Mouse (Mus musculus) heart, embryonic 14.5 days (tissue): ENCODE measurements around the gene Pik3cd. TPM values are rescaled to one million over a fixed set of nuclear protein-coding genes. Genes with fewer than 3 reads are reported as not detected.
"Not testable (repeated sequence)": the region's sequence is repeated elsewhere in the genome, so short reads cannot be mapped to it uniquely, and the experiment has no call there.

ENCODE experiments used
- ATAC-seq: fragments of 200-750 bp; cut with Nextera tagmentation; 2 replicates; pipeline ENCODE4 v1.8.0; 2017; ENCODE audit warnings: low read depth, moderate TSS enrichment; ENCODE audit not compliant: insufficient number of reproducible peaks, insufficient read depth, low FRiP score
- H3K27ac ChIP-seq, 2 experiments: fragments of 200-500 bp in 1 of 2; fragments of 300-500 bp in 1 of 2; sonication (generic) in 1 of 2; replicated peaks in 1 of 2; 2 replicates each; pipeline ENCODE4 v1.5.1; 2012 to 2014; ENCODE audit warnings: low read depth in 2 of 2, low read length in 2 of 2, control low read depth in 1 of 2, mild to moderate bottlenecking in 1 of 2, mixed read lengths in 1 of 2; ENCODE audit not compliant: control insufficient read depth in 1 of 2, insufficient read depth in 1 of 2
- H3K27me3 ChIP-seq: fragments of 300-500 bp; sonication (generic); 2 replicates; pipeline ENCODE4 v1.6.1; 2014; ENCODE audit warnings: mild to moderate bottlenecking, low read length, control low read depth; ENCODE audit not compliant: control insufficient read depth, insufficient read depth
- H3K36me3 ChIP-seq: fragments of 300-500 bp; sonication (generic); 2 replicates; pipeline ENCODE4 v1.6.1; 2014; ENCODE audit warnings: mild to moderate bottlenecking, control low read depth, low read length, mixed read lengths; ENCODE audit not compliant: control insufficient read depth, insufficient read depth
- H3K4me1 ChIP-seq, 2 experiments: fragments of 200-500 bp in 1 of 2; fragments of 300-500 bp in 1 of 2; sonication (generic) in 1 of 2; 2 replicates each; pipeline ENCODE4 v1.6.1; 2012 to 2014; ENCODE audit warnings: low read length in 2 of 2, control low read depth in 1 of 2, mixed read lengths in 1 of 2; ENCODE audit not compliant: control insufficient read depth in 2 of 2, insufficient read depth in 2 of 2
- H3K4me2 ChIP-seq: fragments of 300-500 bp; sonication (generic); 2 replicates; pipeline ENCODE4 v1.6.1; 2014; ENCODE audit warnings: mild to moderate bottlenecking, low read length
- H3K4me3 ChIP-seq, 2 experiments: fragments of 200-500 bp in 1 of 2; fragments of 300-500 bp in 1 of 2; sonication (generic) in 1 of 2; 2 replicates each; pipeline ENCODE4 v1.5.1; 2012 to 2014; ENCODE audit warnings: low read length in 2 of 2, mild to moderate bottlenecking in 2 of 2, control low read depth in 1 of 2, low read depth in 1 of 2, moderate library complexity in 1 of 2; ENCODE audit not compliant: control insufficient read depth in 1 of 2, insufficient read depth in 1 of 2
- H3K9ac ChIP-seq: fragments of 300-500 bp; sonication (generic); 2 replicates; pipeline ENCODE4 v1.6.1; 2014; ENCODE audit warnings: mild to moderate bottlenecking, low read length
- H3K9me3 ChIP-seq: fragments of 300-500 bp; sonication (generic); 2 replicates; pipeline ENCODE4 v1.6.1; 2016; ENCODE audit warnings: low read length, control low read depth; ENCODE audit not compliant: control insufficient read depth
- WGBS: fragments of 180-500 bp; shearing (Covaris S2); extraction: QIAGEN DNeasy Blood & Tissue Kit; methylation state at CpG from one replicate; pipeline ENCODE4 v1.1.7; 2014; 5-methylcytosine and 5-hydroxymethylcytosine counted together
- polyA plus RNA-seq: library from polyadenylated mRNA; unstranded; fragments of >200 nt; fragmentation: Nextera tagmentation; extraction: Ambion mirVana; gene quantifications from 2 replicates; pipeline ENCODE4 v1.2.1, GENCODE M21; 2014

The Pik3cd gene
- polyA plus RNA-seq, result 3.1 and 4.6 TPM in 2 replicates

GRCm38 (mm10) chr4:149702210-149702979 is at the start of gene Pik3cd:
Gene Pik3cd (minus strand): TSS chr4:149702571.
- H3K9ac ChIP-seq, result no peak within 1 kb of the TSS
- no peaks in the 10 kb centered on the region for H3K9me3 ChIP-seq
- no peak within 1 kb of the TSS for H3K4me3 ChIP-seq
- peaks cover 15% of the 10 kb centered on the region for H3K27me3 ChIP-seq
- ATAC-seq, result no peak
- peaks cover 5 to 8% of the 10 kb centered on the region in 2 experiments for H3K4me1 ChIP-seq
- no peak within 1 kb of the TSS for H3K27ac ChIP-seq
- H3K36me3 ChIP-seq, result no peaks in the 10 kb centered on the region
- no peak within 1 kb of the TSS for H3K4me2 ChIP-seq
- WGBS, result 50% methylated on average over 19 of the region's 19 CpGs

GRCm38 (mm10) chr4:149750671-149751070 is 48.3 kb upstream of the Pik3cd start:
- H3K9me3 ChIP-seq, result no peaks in the 10 kb centered on the region
- peaks cover 0 to 3% of the 10 kb centered on the region in 2 experiments; a peak in 1 of 4 replicates for H3K4me1 ChIP-seq
- no peak overlapping the region for H3K4me3 ChIP-seq
- no peaks in the 10 kb centered on the region for H3K27me3 ChIP-seq
- no peak for ATAC-seq
- no peak overlapping the region for H3K9ac ChIP-seq
- no peak overlapping the region for H3K27ac ChIP-seq
- H3K4me2 ChIP-seq, result no peak overlapping the region
- H3K36me3 ChIP-seq, result 0 out of 2 replicates have a peak, but pooled peaks cover 7% of the 10 kb centered on the region
- 39% methylated on average over 5 of the region's 5 CpGs for WGBS

- H3K4me2 ChIP-seq, H3K27ac ChIP-seq, ATAC-seq, H3K9ac ChIP-seq, H3K36me3 ChIP-seq, H3K4me1 ChIP-seq, H3K9me3 ChIP-seq, H3K27me3 ChIP-seq, H3K4me3 ChIP-seq: not testable (repeated sequence)
- 92% methylated on average over 3 of the region's 3 CpGs for WGBS
Observed at GRCm38 (mm10) chr4:149749663-149750015, 47.3 kb upstream of the Pik3cd start.

GRCm38 (mm10) chr4:149749003-149749662 is 46.8 kb upstream of the Pik3cd start:
- H3K4me3 ChIP-seq, result no peak overlapping the region
- H3K4me2 ChIP-seq, result no peak overlapping the region
- peaks cover 8% of the 10 kb centered on the region; the same call in 1 of the 2 replicates for H3K36me3 ChIP-seq
- no peak overlapping the region for H3K27ac ChIP-seq
- H3K9me3 ChIP-seq, result no peaks in the 10 kb centered on the region
- no peak for ATAC-seq
- H3K27me3 ChIP-seq, result no peaks in the 10 kb centered on the region
- no peak overlapping the region for H3K9ac ChIP-seq
- WGBS, result 92% methylated on average over 18 of the region's 18 CpGs
- peaks cover 0 to 3% of the 10 kb centered on the region in 2 experiments; a peak in 1 of 4 replicates for H3K4me1 ChIP-seq

GRCm38 (mm10) chr4:149744119-149744518 is 41.7 kb upstream of the Pik3cd start:
- Histone ChIP-seq H3K36me3 (peaks cover 15% of the 10 kb centered on the region; the same call in 1 of the 2 replicates), H3K9ac (no peak overlapping the region), H3K9me3 (no peaks in the 10 kb centered on the region), H3K4me3 (no peak overlapping the region), H3K27me3 (no peaks in the 10 kb centered on the region), H3K4me2 (no peak overlapping the region), H3K27ac (no peak overlapping the region), H3K4me1 (no peaks in the 10 kb centered on the region)
- ATAC-seq, result no peak
- WGBS, result 70% methylated on average over 7 of the region's 7 CpGs

- WGBS, result 95% methylated on average over 14 of the region's 14 CpGs
- Histone ChIP-seq H3K9me3 (no peaks in the 10 kb centered on the region), H3K4me1 (peaks cover under 1 to 2% of the 10 kb centered on the region in 2 experiments; a peak in 3 of 4 replicates), H3K36me3 (peaks cover 10% of the 10 kb centered on the region; the same call in 1 of the 2 replicates), H3K4me3 (no peak overlapping the region), H3K9ac (no peak overlapping the region), H3K4me2 (no peak overlapping the region), H3K27me3 (no peaks in the 10 kb centered on the region), H3K27ac (no peak overlapping the region)
- ATAC-seq, result no peak
Observed at GRCm38 (mm10) chr4:149742011-149742530, 39.7 kb upstream of the Pik3cd start.

GRCm38 (mm10) chr4:149740301-149740700 is 37.9 kb upstream of the Pik3cd start:
- Histone ChIP-seq H3K27me3 (no peaks in the 10 kb centered on the region), H3K9ac (no peak overlapping the region), H3K4me3 (no peak overlapping the region), H3K4me2 (no peak overlapping the region), H3K27ac (no peak overlapping the region), H3K9me3 (no peaks in the 10 kb centered on the region), H3K36me3 (peaks cover 15% of the 10 kb centered on the region; the same call in 1 of the 2 replicates), H3K4me1 (peaks cover 17 to 20% of the 10 kb centered on the region in 2 experiments)
- 82% methylated on average over 7 of the region's 7 CpGs for WGBS
- ATAC-seq, result no peak
